Mouse (Mus musculus): Measurements from ENCODE around the gene Vmn1r43. TPM values are rescaled to one million over a fixed set of nuclear protein-coding genes. Genes with fewer than 3 reads are reported as not detected.
"Not testable (repeated sequence)": the region's sequence is repeated elsewhere in the genome, so short reads cannot be mapped to it uniquely, and the experiment has no call there.

The Vmn1r43 gene
- polyA plus RNA-seq (2014; fragmentation: Nextera tagmentation; extraction: Ambion mirVana): not detected in 2 replicates

DNA sequence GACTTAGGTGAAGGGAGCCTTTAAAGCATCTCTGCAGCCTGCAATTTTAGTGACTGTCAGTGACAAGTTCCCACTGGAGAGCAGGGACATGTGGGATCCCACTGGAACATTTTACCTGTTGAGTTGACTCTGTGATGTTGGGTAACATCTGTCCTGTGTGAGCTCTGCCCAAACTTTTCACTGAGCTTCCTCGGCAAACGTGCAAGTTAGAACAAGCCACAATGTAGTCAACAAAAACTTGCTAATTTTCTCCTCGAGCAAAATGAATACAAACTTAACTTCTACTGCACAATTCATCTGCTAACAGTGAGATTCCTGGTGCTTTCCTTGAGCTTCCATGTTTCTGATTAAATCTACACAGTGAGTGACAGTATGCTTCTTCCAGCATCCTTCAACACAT lies at the start of gene Vmn1r43, which contains the start of gene Vmn1r42:
Gene Vmn1r43, minus strand, starts transcription at position 101 of the 400 bp plus-strand sequence.
Gene Vmn1r42, minus strand, starts transcription at position 101 of the 400 bp plus-strand sequence.
- not testable (repeated sequence) for DNase-seq; ATAC-seq (ENCODE audit: insufficient read depth); H3K36me3 ChIP-seq (ENCODE audit: insufficient read depth); H3K4me3 ChIP-seq (ENCODE audit: low read depth, low read length); H3K4me1 ChIP-seq (ENCODE audit: insufficient read depth); H3K4me2 ChIP-seq; H3K27ac ChIP-seq (ENCODE audit: low read depth); H3K9ac ChIP-seq; H3K9me3 ChIP-seq (ENCODE audit: low read depth, low read length); H3K27me3 ChIP-seq (ENCODE audit: insufficient read depth, low read length)
- 68% methylated on average over 3 of the region's 3 CpGs for WGBS

DNA sequence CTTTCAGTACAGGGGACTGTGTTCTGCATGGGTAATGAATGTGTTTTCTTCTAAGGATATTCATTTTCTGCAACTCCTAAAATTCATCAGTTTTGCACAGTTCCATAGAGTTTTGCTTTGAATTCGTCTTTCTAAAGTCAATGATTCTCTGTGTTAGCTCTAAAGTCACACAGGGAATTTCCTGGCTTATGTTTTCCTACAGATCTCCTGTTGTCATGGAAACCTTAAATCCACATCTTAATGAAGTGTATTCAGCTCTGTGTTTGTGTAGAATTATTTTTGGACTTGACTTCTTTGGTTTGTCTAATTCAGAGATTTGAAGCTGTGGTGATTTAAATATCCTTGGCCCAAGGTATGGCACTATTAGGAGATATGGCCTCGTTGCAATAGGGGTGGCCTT lies 7.6 kb upstream of the Vmn1r43 start:
- no peak for TF ChIP-seq CTCF (IDR thresholded peaks at IDR 0.05; ENCODE audit: low read depth)
- Histone ChIP-seq H3K4me2 (no peak overlapping the region), H3K36me3 (ENCODE audit: insufficient read depth) (no peaks in the 10 kb centered on the region), H3K27me3 (ENCODE audit: insufficient read depth, low read length) (no peaks in the 10 kb centered on the region), H3K9me3 (ENCODE audit: low read depth, low read length) (no peaks in the 10 kb centered on the region), H3K4me1 (ENCODE audit: insufficient read depth) (no peaks in the 10 kb centered on the region), H3K9ac (no peak overlapping the region), H3K4me3 (ENCODE audit: low read depth, low read length) (no peak overlapping the region), H3K27ac (ENCODE audit: low read depth) (no peak overlapping the region)
- ATAC-seq (ENCODE audit: insufficient read depth): no peak
- WGBS: 37% methylated on average over 2 of the region's 2 CpGs
- no peak for DNase-seq

DNA sequence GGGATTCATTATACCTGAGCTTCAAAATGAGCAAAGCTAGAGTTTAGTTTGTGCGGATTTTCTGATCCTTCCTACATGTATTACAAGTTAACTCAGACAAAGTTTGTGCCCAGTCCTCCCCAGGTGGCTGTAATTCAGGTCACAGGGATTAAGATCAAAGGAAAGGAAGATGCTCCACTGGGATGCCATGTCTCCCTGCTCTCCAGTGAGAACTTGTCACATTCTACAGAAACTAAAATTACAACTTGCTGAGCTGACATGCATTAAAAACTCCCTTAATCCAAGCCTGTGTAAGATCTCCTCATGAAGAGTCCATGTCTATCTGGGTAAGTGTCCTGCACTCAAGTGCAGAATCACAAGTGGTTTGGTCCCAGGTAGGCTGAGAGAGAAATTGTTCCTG lies 7.1 kb upstream of the Vmn1r43 start, which contains the start of gene Vmn1r44:
Gene Vmn1r44, plus strand, starts transcription at position 301 of the 400 bp plus-strand sequence.
- WGBS: 58% methylated on average over 1 of the region's 1 CpGs
- no peak for TF ChIP-seq CTCF (IDR thresholded peaks at IDR 0.05; ENCODE audit: low read depth)
- Histone ChIP-seq H3K4me1 (ENCODE audit: insufficient read depth) (no peaks in the 10 kb centered on the region), H3K27ac (ENCODE audit: low read depth) (no peak within 1 kb of the TSS), H3K9ac (no peak within 1 kb of the TSS), H3K4me3 (ENCODE audit: low read depth, low read length) (no peak within 1 kb of the TSS), H3K9me3 (ENCODE audit: low read depth, low read length) (no peaks in the 10 kb centered on the region), H3K4me2 (no peak within 1 kb of the TSS), H3K36me3 (ENCODE audit: insufficient read depth) (no peaks in the 10 kb centered on the region), H3K27me3 (ENCODE audit: insufficient read depth, low read length) (no peaks in the 10 kb centered on the region)
- no peak for DNase-seq
- no peak for ATAC-seq (ENCODE audit: insufficient read depth)

GRCm38 (mm10) chr6:89880867-89881266 lies 4.7 kb upstream of the Vmn1r43 start:
- no peaks in the 10 kb centered on the region for H3K27me3 ChIP-seq (ENCODE audit: insufficient read depth, low read length)
- no peak for ATAC-seq (ENCODE audit: insufficient read depth)
- H3K4me1 ChIP-seq (ENCODE audit: insufficient read depth): no peaks in the 10 kb centered on the region
- no peak for DNase-seq
- no peak overlapping the region for H3K9ac ChIP-seq
- H3K27ac ChIP-seq (ENCODE audit: low read depth): no peak overlapping the region
- TF ChIP-seq CTCF (IDR thresholded peaks at IDR 0.05; ENCODE audit: low read depth): no peak
- H3K36me3 ChIP-seq (ENCODE audit: insufficient read depth): no peaks in the 10 kb centered on the region
- H3K9me3 ChIP-seq (ENCODE audit: low read depth, low read length): no peaks in the 10 kb centered on the region
- H3K4me2 ChIP-seq: no peak overlapping the region
- H3K4me3 ChIP-seq (ENCODE audit: low read depth, low read length): no peak overlapping the region

DNA sequence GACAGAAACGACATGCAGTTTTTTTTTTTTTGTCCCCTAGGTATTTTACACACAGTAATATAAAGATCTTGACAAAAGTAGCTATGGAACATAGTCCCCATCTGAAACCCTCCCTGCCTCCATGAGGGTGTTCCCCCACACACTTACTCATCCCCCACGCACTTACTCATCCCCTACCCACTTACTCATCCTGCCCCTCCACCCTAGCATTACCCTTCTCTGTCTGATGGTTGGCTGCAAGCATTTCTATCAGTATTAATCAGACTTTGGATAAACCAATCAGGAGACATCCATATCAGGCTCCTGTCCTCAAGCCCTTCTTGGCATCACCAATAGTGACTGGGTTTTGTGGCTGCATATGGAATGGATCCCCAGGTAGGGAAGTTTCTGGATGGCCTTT lies 750 bp upstream of the Vmn1r43 start:
- DNase-seq (no peak), ATAC-seq (ENCODE audit: insufficient read depth) (no peak)
- Histone ChIP-seq H3K9ac (no peak overlapping the region), H3K27me3 (ENCODE audit: insufficient read depth, low read length) (no peaks in the 10 kb centered on the region), H3K4me1 (ENCODE audit: insufficient read depth) (no peaks in the 10 kb centered on the region), H3K4me2 (no peak overlapping the region), H3K36me3 (ENCODE audit: insufficient read depth) (no peaks in the 10 kb centered on the region), H3K4me3 (ENCODE audit: low read depth, low read length) (no peak overlapping the region), H3K27ac (ENCODE audit: low read depth) (no peak overlapping the region), H3K9me3 (ENCODE audit: low read depth, low read length) (no peaks in the 10 kb centered on the region)
- WGBS: 66% methylated on average over 2 of the region's 2 CpGs
- no peak for TF ChIP-seq CTCF (IDR thresholded peaks at IDR 0.05; ENCODE audit: low read depth)

DNA sequence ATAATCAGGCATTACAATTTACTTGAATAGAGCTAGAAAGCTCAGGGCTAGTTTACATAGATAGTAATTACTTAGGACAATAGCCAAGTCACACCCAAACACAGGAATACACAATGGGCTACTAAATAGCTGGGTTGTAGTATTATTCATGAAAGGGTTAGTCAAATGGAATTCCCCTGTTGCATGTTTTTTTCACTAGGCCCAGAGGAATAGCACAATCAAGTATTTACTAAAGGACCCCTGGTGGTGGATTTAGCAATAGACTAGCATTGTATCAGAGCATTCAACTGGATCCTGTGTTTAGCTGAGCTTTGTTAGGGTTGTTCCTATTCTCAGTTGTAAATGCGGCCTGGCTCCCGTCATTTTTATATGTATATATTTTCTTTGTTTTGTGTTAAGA lies 8.2 kb downstream of the Vmn1r43 start:
- H3K27ac ChIP-seq (ENCODE audit: low read depth): no peak overlapping the region
- H3K4me2 ChIP-seq: no peak overlapping the region
- ATAC-seq (ENCODE audit: insufficient read depth): no peak
- H3K9me3 ChIP-seq (ENCODE audit: low read depth, low read length): no peaks in the 10 kb centered on the region
- WGBS: 90% methylated on average over 2 of the region's 2 CpGs
- no peak overlapping the region for H3K9ac ChIP-seq
- TF ChIP-seq CTCF (IDR thresholded peaks at IDR 0.05; ENCODE audit: low read depth): no peak
- H3K27me3 ChIP-seq (ENCODE audit: insufficient read depth, low read length): no peaks in the 10 kb centered on the region
- H3K4me3 ChIP-seq (ENCODE audit: low read depth, low read length): no peak overlapping the region
- H3K36me3 ChIP-seq (ENCODE audit: insufficient read depth): no peaks in the 10 kb centered on the region
- DNase-seq: no peak
- H3K4me1 ChIP-seq (ENCODE audit: insufficient read depth): no peaks in the 10 kb centered on the region

DNA sequence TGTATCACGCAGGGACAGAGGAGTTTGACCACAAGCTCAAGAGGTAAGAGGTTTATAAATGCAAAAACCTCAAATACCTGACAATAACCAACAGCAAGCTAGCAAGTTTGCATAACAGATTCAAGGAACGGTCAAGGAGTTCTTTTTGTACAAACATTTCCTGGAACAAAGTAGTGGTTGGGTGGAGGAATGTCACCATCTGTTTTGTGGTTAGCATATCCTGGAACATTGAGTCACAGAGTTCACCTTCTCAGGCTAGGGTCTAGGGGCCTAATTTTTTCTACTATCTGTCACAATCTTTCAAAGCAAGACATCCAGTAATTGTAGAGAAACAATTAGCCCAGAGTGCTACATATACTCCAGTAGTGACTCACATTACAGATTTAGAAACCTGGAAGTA lies 8.9 kb downstream of the Vmn1r43 start:
- no peak for TF ChIP-seq CTCF (IDR thresholded peaks at IDR 0.05; ENCODE audit: low read depth)

DNA sequence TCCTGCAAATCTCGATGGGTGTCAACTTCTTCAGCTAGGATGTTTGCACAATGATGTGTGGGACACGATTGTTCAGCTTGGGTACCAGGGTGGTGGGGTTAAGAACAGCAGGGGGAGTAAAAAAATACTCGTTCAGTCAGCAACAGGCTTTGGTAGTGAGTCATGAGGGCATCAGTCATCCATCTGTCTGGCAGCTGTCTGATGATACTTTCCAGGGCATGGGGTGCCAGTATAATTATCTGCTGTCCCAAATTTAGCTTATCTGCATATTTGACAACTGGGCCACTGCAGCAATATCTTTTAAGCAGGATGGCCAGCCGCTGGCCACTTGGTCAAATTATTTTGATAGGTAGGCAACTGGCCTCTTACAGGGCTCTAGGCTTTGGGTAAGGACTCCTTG lies 12.4 kb downstream of the Vmn1r43 start:
- Histone ChIP-seq H3K4me2 (no peak overlapping the region), H3K36me3 (ENCODE audit: insufficient read depth) (no peaks in the 10 kb centered on the region), H3K27me3 (ENCODE audit: insufficient read depth, low read length) (no peaks in the 10 kb centered on the region), H3K9ac (no peak overlapping the region), H3K27ac (ENCODE audit: low read depth) (no peak overlapping the region), H3K4me1 (ENCODE audit: insufficient read depth) (no peaks in the 10 kb centered on the region), H3K9me3 (ENCODE audit: low read depth, low read length) (no peaks in the 10 kb centered on the region), H3K4me3 (ENCODE audit: low read depth, low read length) (no peak overlapping the region)
- WGBS: 62% methylated on average over 4 of the region's 4 CpGs
- DNase-seq: no peak
- ATAC-seq (ENCODE audit: insufficient read depth): no peak
- TF ChIP-seq CTCF (IDR thresholded peaks at IDR 0.05; ENCODE audit: low read depth): no peak

More for the DNA sequence above, 8.9 kb downstream of the Vmn1r43 start:
- no peak overlapping the region for H3K9ac ChIP-seq
- ATAC-seq (ENCODE audit: insufficient read depth): no peak
- no peaks in the 10 kb centered on the region for H3K4me1 ChIP-seq (ENCODE audit: insufficient read depth)
- no peak overlapping the region for H3K27ac ChIP-seq (ENCODE audit: low read depth)
- no peaks in the 10 kb centered on the region for H3K9me3 ChIP-seq (ENCODE audit: low read depth, low read length)
- no peaks in the 10 kb centered on the region for H3K27me3 ChIP-seq (ENCODE audit: insufficient read depth, low read length)
- H3K4me2 ChIP-seq: no peak overlapping the region
- H3K4me3 ChIP-seq (ENCODE audit: low read depth, low read length): no peak overlapping the region
- H3K36me3 ChIP-seq (ENCODE audit: insufficient read depth): no peaks in the 10 kb centered on the region
- no peak for DNase-seq
- 89% methylated on average over 2 of the region's 2 CpGs for WGBS

Measured in lung, embryonic 14.5 days (tissue).